In genomic region chr3:97710134-97710533, GRCm38 (mm10) we compare ENCODE assay signal across 32 mouse cellular contexts. TPM values are rescaled to one million over a fixed set of nuclear protein-coding genes. Genes with fewer than 3 reads are reported as not detected.
"Had no signal": no experiment of that assay in that cellular context is flagged by ENCODE, and none has a peak within 500 bp of the region (broad histone marks: within the 10 kb centered on the region; RNA-seq: fewer than 3 reads in every experiment).

No protein-coding gene starts in this region.

- H3K36me3 ChIP-seq: hindbrain, embryonic 10.5 days; intestine, embryonic 15.5 days; kidney, embryonic 15.5 days; limb, embryonic 12.5 days; liver, embryonic 13.5 days; liver, embryonic 15.5 days had no signal

- H3K9me3 ChIP-seq: heart, embryonic 13.5 days; heart, embryonic 15.5 days; hindbrain, embryonic 10.5 days; hindbrain, embryonic 12.5 days; intestine, embryonic 15.5 days; kidney, embryonic 15.5 days; limb, embryonic 12.5 days; liver, embryonic 13.5 days; liver, embryonic 15.5 days had no signal

- DNase-seq: gastrocnemius, postnatal 14 days; gastrocnemius, postnatal 36 days; heart, adult 2 months; heart, postnatal 14 days; heart, postnatal 36 days; kidney, adult 18-20 months; kidney, adult 8-10 months; kidney, postnatal 14 days; kidney, postnatal 36 days; layer of hippocampus, adult 9-11 months; layer of hippocampus, postnatal 36 days; left cerebral cortex, postnatal 4 days; liver; liver, embryonic 13.5 days had no signal

- H3K27me3 ChIP-seq: heart, embryonic 13.5 days; heart, embryonic 15.5 days; hindbrain, embryonic 12.5 days; intestine, embryonic 15.5 days; kidney, embryonic 15.5 days; limb, embryonic 12.5 days; liver, embryonic 13.5 days; liver, embryonic 15.5 days had no signal

- H3K27ac ChIP-seq: heart, adult 2 months; heart, embryonic 13.5 days; heart, embryonic 15.5 days; hindbrain, embryonic 10.5 days; hindbrain, embryonic 12.5 days; hindbrain, embryonic 14.5 days; intestine, embryonic 15.5 days; kidney, embryonic 15.5 days; kidney, postnatal 0 days; limb, embryonic 12.5 days; liver, embryonic 13.5 days; liver, embryonic 15.5 days had no signal

- H3K4me3 ChIP-seq: heart, adult 2 months; heart, embryonic 13.5 days; heart, embryonic 15.5 days; hindbrain, embryonic 10.5 days; hindbrain, embryonic 12.5 days; intestine, embryonic 15.5 days; kidney, embryonic 15.5 days; limb, embryonic 12.5 days; liver, embryonic 13.5 days; liver, embryonic 15.5 days had no signal

- H3K4me2 ChIP-seq: heart, embryonic 13.5 days; heart, embryonic 15.5 days; hindbrain, embryonic 12.5 days; hindbrain, embryonic 14.5 days; intestine, embryonic 15.5 days; kidney, embryonic 15.5 days; limb, embryonic 12.5 days; liver, embryonic 11.5 days; liver, embryonic 13.5 days; liver, embryonic 15.5 days had no signal

- ATAC-seq: hindbrain, embryonic 16.5 days; inflammation-experienced regulatory T-cells, adult 6 months; intestine, embryonic 15.5 days; intestine, postnatal 0 days had no signal

- H3K4me1 ChIP-seq: heart, embryonic 13.5 days; heart, embryonic 15.5 days; hindbrain, embryonic 10.5 days; hindbrain, embryonic 12.5 days; intestine, embryonic 15.5 days; kidney, embryonic 15.5 days; limb, embryonic 12.5 days; liver, embryonic 13.5 days; liver, embryonic 15.5 days had no signal

- H3K9ac ChIP-seq: heart, embryonic 13.5 days; heart, embryonic 15.5 days; hindbrain, embryonic 12.5 days; hindbrain, embryonic 14.5 days; intestine, embryonic 15.5 days; kidney, embryonic 15.5 days; limb, embryonic 12.5 days; liver, embryonic 13.5 days; liver, embryonic 15.5 days had no signal

RNA-seq across cellular contexts. Expression of gene Gm17651, which starts 35.6 kb away (rescaled TPM):
- polyA plus RNA-seq: gonadal fat pad, adult 2 months; heart, adult 2 months; heart, embryonic 13.5 days; heart, embryonic 15.5 days; heart, postnatal 0 days; hindbrain, embryonic 10.5 days; hindbrain, embryonic 12.5 days; hindbrain, embryonic 14.5 days; hindbrain, embryonic 16.5 days; inflammation-experienced regulatory T-cells, adult 6 months; intestine, embryonic 15.5 days; intestine, postnatal 0 days; kidney, embryonic 15.5 days; kidney, postnatal 0 days; large intestine, adult 2 months; limb, embryonic 12.5 days; limb, embryonic 14.5 days; liver, embryonic 11.5 days; liver, embryonic 13.5 days; liver, embryonic 15.5 days had no signal
